Mouse (Mus musculus): ENCODE data around the gene Fubp3. TPM values are rescaled to one million over a fixed set of nuclear protein-coding genes. Genes with fewer than 3 reads are reported as not detected.

Gene Fubp3
- polyA plus RNA-seq, 1 experiment = 39.8 TPM

- WGBS = 51% methylated on average over 8 of the region's 8 CpGs
- no peak overlapping the region for H3K4me3 ChIP-seq (replicated peaks; ENCODE audit: control insufficient read depth, low read depth, low read length)
- no peak overlapping the region for H3K27ac ChIP-seq (ENCODE audit: control insufficient read depth, insufficient read depth, low read depth, low read length, poor library complexity)
- H3K4me1 ChIP-seq (ENCODE audit: control insufficient read depth, insufficient read depth, low read length) = no peaks in the 10 kb centered on the region; the same call in none of the 2 replicates
- no peak for TF ChIP-seq CTCF (IDR thresholded peaks at IDR 0.05; ENCODE audit: control insufficient read depth, insufficient read depth, low read length)
- TF ChIP-seq POLR2A (IDR thresholded peaks at IDR 0.05; ENCODE audit: borderline replicate concordance, control insufficient read depth, low read depth, low read length) = no peak
Measured at GRCm38 (mm10) chr2:31662939-31663803, 90.7 kb downstream of the Fubp3 start.

GRCm38 (mm10) chr2:31663804-31664180 is 91.3 kb downstream of the Fubp3 start:
- no peak for TF ChIP-seq CTCF (IDR thresholded peaks at IDR 0.05; ENCODE audit: control insufficient read depth, insufficient read depth, low read length)
- no peak for TF ChIP-seq POLR2A (IDR thresholded peaks at IDR 0.05; ENCODE audit: borderline replicate concordance, control insufficient read depth, low read depth, low read length)
- Histone ChIP-seq H3K27ac (ENCODE audit: control insufficient read depth, insufficient read depth, low read depth, low read length, poor library complexity) (no peak overlapping the region), H3K4me3 (replicated peaks; ENCODE audit: control insufficient read depth, low read depth, low read length) (no peak overlapping the region), H3K4me1 (ENCODE audit: control insufficient read depth, insufficient read depth, low read length) (no peaks in the 10 kb centered on the region; the same call in none of the 2 replicates)
- 76% methylated on average over 1 of the region's 1 CpGs for WGBS

Other genes starting within 250 kb of the Fubp3 start
- gene Ass1, start 102.4 kb upstream of the Fubp3 start, polyA plus RNA-seq (2011; ENCODE audit: insufficient read depth, insufficient read length, low replicate concordance, missing spikeins) = 8.9 and 43.7 TPM in 2 replicates
- not detected in 2 replicates for gene Prdm12, start 67.4 kb downstream of the Fubp3 start, polyA plus RNA-seq (2011; ENCODE audit: insufficient read depth, insufficient read length, low replicate concordance, missing spikeins)
- gene Exosc2, start 98.1 kb downstream of the Fubp3 start, polyA plus RNA-seq (2011; ENCODE audit: insufficient read depth, insufficient read length, low replicate concordance, missing spikeins) = 26.1 and 36.0 TPM in 2 replicates
- gene Abl1, start 115.7 kb downstream of the Fubp3 start, polyA plus RNA-seq (2011; ENCODE audit: insufficient read depth, insufficient read length, low replicate concordance, missing spikeins) = 24.3 and 35.0 TPM in 2 replicates
- 0.85 TPM in 1 of 2 replicates, not detected in the other for gene Qrfp, start 237.9 kb downstream of the Fubp3 start, polyA plus RNA-seq (2011; ENCODE audit: insufficient read depth, insufficient read length, low replicate concordance, missing spikeins)

Data from bone marrow, adult 2 months (tissue).